Mouse (Mus musculus): ENCODE results near the gene Gna11.

- TF ChIP-seq CTCF (IDR thresholded peaks at IDR 0.05) (peak; percentile 85), POLR2A (IDR thresholded peaks at IDR 0.05; ENCODE audit: insufficient read depth, low read depth, low read length) (0 out of 2 replicates have a peak, but pooled peaks have one; percentile 39)
These were observed 6.7 kb upstream of the Gna11 start for GRCm38 (mm10) chr10:81551597-81552102.

Measured in heart, adult 2 months (tissue).